8 mouse cellular contexts compared by ENCODE assay signal in genomic region chr4:133671184-133671880, GRCm38 (mm10). TPM values are rescaled to one million over a fixed set of nuclear protein-coding genes. Genes with fewer than 3 reads are reported as not detected.
A peak's percentile ranks its signal among the peaks of the same experiment; 100 is the strongest.
DNase-seq lines count a peak whose midpoint lies in the region; ATAC-seq and TF ChIP-seq lines count a peak whose summit lies in the region.

No protein-coding gene starts in this region.

- no peak for ATAC-seq in heart, embryonic 13.5 days (ENCODE audit: extremely low read depth, insufficient number of reproducible peaks, low FRiP score, low TSS enrichment)
- ATAC-seq in liver, embryonic 13.5 days (ENCODE audit: low read depth), result no peak
- no peak for ATAC-seq in stomach, embryonic 16.5 days (ENCODE audit: insufficient read depth, low FRiP score)

- 3% methylated on average over 13 of the region's 13 CpGs for WGBS in heart, embryonic 13.5 days
- 6% methylated on average over 13 of the region's 13 CpGs for WGBS in liver, embryonic 13.5 days (ENCODE audit: insufficient replicate concordance)
- 3% methylated on average over 13 of the region's 13 CpGs for WGBS in stomach, embryonic 16.5 days

- no peaks in the 10 kb centered on the region for H3K27me3 ChIP-seq in erythroblast, embryonic 14.5 days (ENCODE audit: control insufficient read depth)
- H3K27me3 ChIP-seq in heart, embryonic 13.5 days (replicated peaks), result no peaks in the 10 kb centered on the region
- H3K27me3 ChIP-seq in liver, embryonic 13.5 days, result no peaks in the 10 kb centered on the region
- H3K27me3 ChIP-seq in stomach, embryonic 16.5 days (ENCODE audit: control insufficient read depth, insufficient read depth, low read length), result no peaks in the 10 kb centered on the region

- H3K27ac ChIP-seq in bone marrow macrophage, adult 2 months (ENCODE audit: insufficient read depth, low read depth, low read length), result peak overlapping the region; percentile 100
- H3K27ac ChIP-seq in heart, embryonic 13.5 days (replicated peaks), result peak overlapping the region; percentile 100
- H3K27ac ChIP-seq in liver, embryonic 13.5 days, result peak overlapping the region; percentile 98
- H3K27ac ChIP-seq in stomach, embryonic 16.5 days (ENCODE audit: low read length), result peak overlapping the region; percentile 100

- peaks cover 32% of the 10 kb centered on the region for H3K4me1 ChIP-seq in bone marrow macrophage, adult 2 months (ENCODE audit: control insufficient read depth, insufficient read depth, low read length)
- peaks cover 59% of the 10 kb centered on the region for H3K4me1 ChIP-seq in erythroblast, embryonic 14.5 days (ENCODE audit: control insufficient read depth)
- peaks cover 54% of the 10 kb centered on the region for H3K4me1 ChIP-seq in heart, embryonic 13.5 days
- peaks cover 80% of the 10 kb centered on the region for H3K4me1 ChIP-seq in liver, embryonic 13.5 days (replicated peaks)
- peaks cover 45% of the 10 kb centered on the region for H3K4me1 ChIP-seq in stomach, embryonic 16.5 days (ENCODE audit: control insufficient read depth, insufficient read depth, low read length)

- TF ChIP-seq CTCF in bone marrow macrophage, adult 2 months (IDR thresholded peaks at IDR 0.05; ENCODE audit: low read depth, low read length), result peak; percentile 87

- H3K9ac ChIP-seq in heart, embryonic 13.5 days, result peak overlapping the region; percentile 95
- peak overlapping the region; percentile 91 for H3K9ac ChIP-seq in liver, embryonic 13.5 days
- H3K9ac ChIP-seq in stomach, embryonic 16.5 days (ENCODE audit: low read length), result peak overlapping the region; percentile 93

- H3K4me2 ChIP-seq in heart, embryonic 13.5 days, result peak overlapping the region; percentile 78
- peak overlapping the region; percentile 94 for H3K4me2 ChIP-seq in liver, embryonic 13.5 days
- peak overlapping the region; percentile 89 for H3K4me2 ChIP-seq in stomach, embryonic 16.5 days (ENCODE audit: low read depth, low read length)

- peak; percentile 92 for DNase-seq in 416B (ENCODE audit: low read depth)
- DNase-seq in kidney, postnatal 14 days, result peak; percentile 90
- peak; percentile 66 for DNase-seq in liver, embryonic 13.5 days
- DNase-seq in neural tube, embryonic 10.5 days (ENCODE audit: extremely low spot score, low spot score), result peak; percentile 83

- H3K9me3 ChIP-seq in erythroblast, embryonic 14.5 days (ENCODE audit: control insufficient read depth, low read length), result no peaks in the 10 kb centered on the region
- H3K9me3 ChIP-seq in heart, embryonic 13.5 days, result no peaks in the 10 kb centered on the region
- H3K9me3 ChIP-seq in liver, embryonic 13.5 days (replicated peaks), result no peaks in the 10 kb centered on the region
- no peaks in the 10 kb centered on the region for H3K9me3 ChIP-seq in stomach, embryonic 16.5 days (replicated peaks; ENCODE audit: control insufficient read depth, low read length)

- H3K4me3 ChIP-seq in bone marrow macrophage, adult 2 months (ENCODE audit: insufficient read depth, low read length), result peak overlapping the region; percentile 62
- H3K4me3 ChIP-seq in erythroblast, embryonic 14.5 days (replicated peaks), result peak overlapping the region; percentile 88
- H3K4me3 ChIP-seq in heart, embryonic 13.5 days, result peak overlapping the region; percentile 76
- H3K4me3 ChIP-seq in liver, embryonic 13.5 days (replicated peaks), result peak overlapping the region; percentile 80
- H3K4me3 ChIP-seq in stomach, embryonic 16.5 days (replicated peaks; ENCODE audit: low read length), result peak overlapping the region; percentile 78

- no peak for TF ChIP-seq POLR2A in bone marrow macrophage, adult 2 months (IDR thresholded peaks at IDR 0.05; ENCODE audit: borderline replicate concordance, low read depth, low read length)

- H3K36me3 ChIP-seq in erythroblast, embryonic 14.5 days (ENCODE audit: control insufficient read depth), result peaks cover 21% of the 10 kb centered on the region
- H3K36me3 ChIP-seq in heart, embryonic 13.5 days, result peaks cover 26% of the 10 kb centered on the region
- peaks cover 6% of the 10 kb centered on the region; the same call in 1 of the 2 replicates for H3K36me3 ChIP-seq in liver, embryonic 13.5 days
- no peaks in the 10 kb centered on the region for H3K36me3 ChIP-seq in stomach, embryonic 16.5 days (ENCODE audit: control insufficient read depth, insufficient read depth, low read length)

RNA-seq across cellular contexts. Expression of gene Pigv, which starts 1.1 kb away (rescaled TPM):
- 15.5 and 16.6 TPM in 2 replicates for polyA plus RNA-seq in bone marrow macrophage, adult 2 months (2012; ENCODE audit: insufficient read depth, insufficient read length, missing spikeins)
- 1.6 and 2.0 TPM in 2 replicates for polyA plus RNA-seq in erythroblast, embryonic 14.5 days (2012)
- 12.8 and 15.7 TPM in 2 replicates for polyA plus RNA-seq in heart, embryonic 13.5 days (2015; fragmentation: Nextera tagmentation; extraction: Ambion mirVana)
- polyA plus RNA-seq in liver, embryonic 13.5 days (2015; fragmentation: Nextera tagmentation; extraction: Ambion mirVana), result 5.8 and 7.3 TPM in 2 replicates
- 17.9 and 20.1 TPM in 2 replicates for polyA plus RNA-seq in stomach, embryonic 16.5 days (2015; fragmentation: Nextera tagmentation; extraction: Ambion mirVana)

RNA-seq across cellular contexts. Expression of gene Zdhhc18, which starts 21.4 kb away (rescaled TPM):
- 19.4 and 27.4 TPM in 2 replicates for polyA plus RNA-seq in bone marrow macrophage, adult 2 months (2012; ENCODE audit: insufficient read depth, insufficient read length, missing spikeins)
- 0.25 and 0.43 TPM in 2 replicates for polyA plus RNA-seq in erythroblast, embryonic 14.5 days (2012)
- polyA plus RNA-seq in heart, embryonic 13.5 days (2015; fragmentation: Nextera tagmentation; extraction: Ambion mirVana), result 1.5 and 1.6 TPM in 2 replicates
- 1.0 and 1.1 TPM in 2 replicates for polyA plus RNA-seq in liver, embryonic 13.5 days (2015; fragmentation: Nextera tagmentation; extraction: Ambion mirVana)
- polyA plus RNA-seq in stomach, embryonic 16.5 days (2015; fragmentation: Nextera tagmentation; extraction: Ambion mirVana), result 2.0 and 3.4 TPM in 2 replicates
